Mouse (Mus musculus) neural tube, embryonic 11.5 days (tissue): ENCODE measurements around the gene Nap1l1. TPM values are rescaled to one million over a fixed set of nuclear protein-coding genes. Genes with fewer than 3 reads are reported as not detected.
"Not testable (repeated sequence)": the region's sequence is repeated elsewhere in the genome, so short reads cannot be mapped to it uniquely, and the experiment has no call there.

Source experiments
- ATAC-seq: fragments of 200-750 bp; cut with Nextera tagmentation; 2 replicates; pipeline ENCODE4 v1.8.0; 2017; ENCODE audit warnings: moderate number of reproducible peaks, mild to moderate bottlenecking, moderate TSS enrichment, moderate library complexity; ENCODE audit not compliant: insufficient read depth, low FRiP score, low TSS enrichment
- DNase-seq: peaks from one replicate; pipeline ENCODE4 v3.0.0-alpha.2; 2015; ENCODE audit warnings: low spot score
- H3K27ac ChIP-seq: fragments of 300-500 bp; sonication (generic); 2 replicates; pipeline ENCODE4 v1.5.1; 2014; ENCODE audit warnings: low read depth, mild to moderate bottlenecking, low read length
- H3K27me3 ChIP-seq: fragments of 300-500 bp; sonication (generic); 2 replicates; pipeline ENCODE4 v1.6.1; 2014; ENCODE audit warnings: mild to moderate bottlenecking, low read length, mixed read lengths; ENCODE audit not compliant: control insufficient read depth, insufficient read depth
- H3K36me3 ChIP-seq: fragments of 300-500 bp; sonication (generic); 2 replicates; pipeline ENCODE4 v1.6.1; 2014; ENCODE audit warnings: mild to moderate bottlenecking, low read length, moderate library complexity, mixed read lengths; ENCODE audit not compliant: control insufficient read depth, insufficient read depth
- H3K4me1 ChIP-seq: fragments of 300-500 bp; sonication (generic); 2 replicates; pipeline ENCODE4 v1.6.1; 2014; ENCODE audit warnings: low read length, mixed read lengths; ENCODE audit not compliant: control insufficient read depth, insufficient read depth
- H3K4me2 ChIP-seq: fragments of 300-500 bp; sonication (generic); 2 replicates; pipeline ENCODE4 v1.6.1; 2014; ENCODE audit warnings: low read depth, mild to moderate bottlenecking, moderate library complexity
- H3K4me3 ChIP-seq: fragments of 300-500 bp; sonication (generic); 2 replicates; pipeline ENCODE4 v1.5.1; 2014; ENCODE audit warnings: low read depth, low read length
- H3K9ac ChIP-seq: fragments of 300-500 bp; sonication (generic); 2 replicates; pipeline ENCODE4 v1.6.1; 2014; ENCODE audit warnings: mild to moderate bottlenecking, low read length
- H3K9me3 ChIP-seq: fragments of 300-500 bp; sonication (generic); 2 replicates; pipeline ENCODE4 v1.6.1; 2016; ENCODE audit warnings: low read length; ENCODE audit not compliant: control insufficient read depth
- WGBS: fragments of 180-500 bp; shearing (Covaris S2); extraction: QIAGEN DNeasy Blood & Tissue Kit; methylation state at CpG from one replicate; pipeline ENCODE4 v1.1.7; 2014; 5-methylcytosine and 5-hydroxymethylcytosine counted together
- polyA plus RNA-seq: library from polyadenylated mRNA; unstranded; fragments of >200 nt; fragmentation: Nextera tagmentation; extraction: Ambion mirVana; gene quantifications from 2 replicates; pipeline ENCODE4 v1.2.1, GENCODE M21; 2014

The Nap1l1 gene
- 339 and 344 TPM in 2 replicates for polyA plus RNA-seq

DNA sequence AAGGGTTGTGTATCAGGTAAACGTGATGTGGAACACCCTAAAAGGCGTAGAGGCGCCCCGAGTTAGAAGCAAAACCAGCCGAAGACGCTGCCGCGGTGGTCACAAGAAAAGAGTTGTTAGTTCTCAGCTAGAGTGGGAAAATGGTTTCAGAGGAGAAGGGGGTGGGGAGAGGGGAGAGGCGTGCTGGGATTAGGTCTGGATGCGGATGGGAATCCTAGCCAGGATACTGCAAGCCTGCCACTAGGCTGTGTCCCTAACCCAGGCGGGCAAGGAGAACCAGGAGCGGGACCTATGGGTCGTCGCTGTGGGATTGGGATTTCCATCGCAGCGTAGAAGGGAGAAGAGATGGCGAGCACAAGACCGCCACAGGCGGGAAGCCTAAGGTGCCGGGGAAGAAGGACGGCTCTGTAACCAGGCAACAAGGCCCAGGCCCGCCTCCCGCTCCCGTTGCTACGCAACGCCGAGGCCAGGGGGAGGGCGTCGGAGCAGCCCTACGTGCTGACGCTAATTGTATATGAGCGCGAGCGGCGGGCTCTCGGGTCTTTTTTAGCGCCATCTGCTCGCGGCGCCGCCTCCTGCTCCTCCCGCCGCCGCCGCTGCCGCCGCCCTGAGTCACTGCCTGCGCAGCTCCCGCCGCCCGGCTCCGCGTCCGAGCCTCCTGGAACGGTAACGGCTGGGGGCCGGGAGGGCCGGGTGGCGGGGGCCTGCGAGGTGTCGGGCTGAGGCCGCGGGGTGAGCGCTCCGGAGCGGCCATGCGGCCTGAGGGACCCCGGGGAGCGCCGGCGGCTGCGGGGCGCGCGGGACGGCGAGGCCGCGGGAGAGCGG lies at the start of gene Nap1l1:
Nap1l1 (plus strand) TSS at position 538 of the 825 bp plus-strand sequence.
- H3K27me3 ChIP-seq = no peaks in the 10 kb centered on the region
- peaks cover 15% of the 10 kb centered on the region; the same call in 1 of the 2 replicates for H3K4me1 ChIP-seq
- peak; percentile 99 for DNase-seq
- ATAC-seq = peak; percentile 99
- peak within 1 kb of the TSS; percentile 96 for H3K27ac ChIP-seq
- WGBS = under 1% methylated on average over 60 of the region's 80 CpGs
- peak within 1 kb of the TSS; percentile 95 for H3K4me3 ChIP-seq
- H3K9ac ChIP-seq = peak within 1 kb of the TSS; percentile 98
- no peaks in the 10 kb centered on the region for H3K9me3 ChIP-seq
- H3K4me2 ChIP-seq = peak within 1 kb of the TSS; percentile 65
- no peaks in the 10 kb centered on the region for H3K36me3 ChIP-seq

DNA sequence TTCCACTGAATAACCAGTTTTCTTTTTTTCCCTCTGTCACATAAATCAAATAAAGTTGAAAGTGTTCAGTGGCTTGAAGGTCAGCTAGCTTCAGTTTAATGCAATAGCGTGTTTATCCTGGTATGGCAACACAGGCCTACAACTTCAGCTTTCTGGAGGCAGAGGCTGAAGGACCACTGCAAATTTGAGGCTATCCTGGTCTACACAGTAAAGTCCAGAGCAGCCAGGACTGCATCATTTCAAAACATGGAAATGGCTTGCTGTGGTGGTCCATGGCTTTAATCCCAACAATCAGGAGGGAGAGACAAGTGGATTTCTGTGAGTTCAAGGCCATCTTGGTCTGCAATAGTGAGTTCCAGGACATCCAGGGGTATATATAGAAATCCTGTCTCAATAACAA lies 46.5 kb upstream of the Nap1l1 start:
- Histone ChIP-seq H3K4me2 (no peak overlapping the region), H3K9ac (no peak overlapping the region), H3K4me1 (peaks cover 7% of the 10 kb centered on the region), H3K9me3 (no peaks in the 10 kb centered on the region), H3K27me3 (no peaks in the 10 kb centered on the region), H3K36me3 (no peaks in the 10 kb centered on the region), H3K27ac (no peak overlapping the region), H3K4me3 (no peak overlapping the region)
- WGBS = 93% methylated on average over 1 of the region's 1 CpGs
- DNase-seq = no peak
- no peak for ATAC-seq

DNA sequence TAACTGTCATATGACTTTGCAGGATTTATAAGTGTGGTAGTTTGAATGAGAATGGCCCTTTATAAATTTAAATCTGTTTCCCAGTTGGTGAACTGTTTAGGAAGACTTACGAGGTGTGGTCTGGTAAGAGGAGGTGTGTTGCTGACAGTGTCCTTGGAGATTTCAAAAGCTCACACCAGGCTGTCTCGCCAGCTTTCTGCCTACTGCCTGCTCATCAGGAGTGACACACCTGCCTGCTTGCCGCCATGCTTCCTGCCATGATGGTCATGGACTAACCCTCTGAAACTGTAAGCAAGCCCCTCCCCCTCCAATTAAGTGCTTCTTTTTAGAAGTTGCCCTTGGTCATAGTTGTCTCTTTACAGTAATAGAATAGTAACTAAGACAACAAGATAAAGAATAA lies 39.5 kb upstream of the Nap1l1 start:
- Histone ChIP-seq H3K27ac (no peak overlapping the region), H3K9ac (no peak overlapping the region), H3K36me3 (no peaks in the 10 kb centered on the region), H3K9me3 (no peaks in the 10 kb centered on the region), H3K27me3 (no peaks in the 10 kb centered on the region), H3K4me1 (no peaks in the 10 kb centered on the region), H3K4me2 (no peak overlapping the region), H3K4me3 (no peak overlapping the region)
- WGBS = 86% methylated on average over 3 of the region's 3 CpGs
- ATAC-seq (no peak), DNase-seq (no peak)

DNA sequence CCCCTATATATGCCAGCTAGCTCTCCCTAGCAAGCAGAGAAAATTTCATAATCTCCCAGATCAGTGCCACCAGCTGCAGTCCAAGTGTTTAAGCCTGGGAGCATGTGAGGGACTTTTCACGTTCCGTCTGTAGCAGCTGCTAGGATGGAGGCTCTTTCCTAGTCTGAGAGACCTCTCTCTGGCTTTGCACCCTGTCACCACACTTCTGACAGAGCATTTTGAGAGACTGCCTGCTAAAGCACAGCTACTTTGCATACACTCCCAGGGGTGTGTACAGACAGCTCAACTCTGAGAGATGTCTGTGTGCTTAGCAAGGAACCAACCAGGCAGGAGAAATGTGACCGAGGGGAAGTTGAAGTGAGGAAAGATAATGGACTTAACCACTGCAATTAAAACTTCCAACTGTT lies 32.0 kb upstream of the Nap1l1 start:
- no peak overlapping the region for H3K9ac ChIP-seq
- ATAC-seq (no peak), DNase-seq (no peak)
- H3K27me3 ChIP-seq = no peaks in the 10 kb centered on the region
- no peak overlapping the region for H3K27ac ChIP-seq
- WGBS = 75% methylated on average over 3 of the region's 3 CpGs
- H3K4me1 ChIP-seq = no peaks in the 10 kb centered on the region
- no peaks in the 10 kb centered on the region for H3K36me3 ChIP-seq
- no peak overlapping the region for H3K4me3 ChIP-seq
- no peaks in the 10 kb centered on the region for H3K9me3 ChIP-seq
- H3K4me2 ChIP-seq = no peak overlapping the region

DNA sequence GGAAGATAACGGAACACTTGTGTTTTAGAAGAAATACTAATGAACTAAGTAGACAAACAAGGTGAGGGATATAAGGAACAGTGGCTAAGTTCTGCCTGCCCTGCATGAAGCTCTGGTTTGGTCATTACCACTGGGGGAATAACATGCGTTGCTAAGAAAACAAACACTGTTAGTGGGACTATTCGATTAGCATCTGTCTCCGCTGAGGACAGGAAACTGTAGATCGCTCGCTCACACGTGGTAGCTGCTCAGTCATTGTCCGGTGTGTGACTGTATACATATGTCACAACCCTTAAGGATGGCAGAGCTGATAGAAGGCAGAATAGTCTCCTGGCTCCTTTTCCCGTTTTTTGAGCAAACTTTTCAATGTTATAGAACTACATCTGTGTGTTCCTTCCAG lies 28.8 kb upstream of the Nap1l1 start:
- no peaks in the 10 kb centered on the region for H3K4me1 ChIP-seq
- H3K9me3 ChIP-seq = no peaks in the 10 kb centered on the region
- no peak for ATAC-seq
- H3K27ac ChIP-seq = no peak overlapping the region
- H3K9ac ChIP-seq = no peak overlapping the region
- H3K36me3 ChIP-seq = no peaks in the 10 kb centered on the region
- WGBS = 67% methylated on average over 9 of the region's 9 CpGs
- no peak overlapping the region for H3K4me2 ChIP-seq
- no peak overlapping the region for H3K4me3 ChIP-seq
- no peak for DNase-seq
- no peaks in the 10 kb centered on the region for H3K27me3 ChIP-seq

- Histone ChIP-seq H3K9me3 (no peaks in the 10 kb centered on the region), H3K9ac (no peak overlapping the region), H3K4me3 (no peak overlapping the region), H3K27ac (no peak overlapping the region), H3K4me1 (no peaks in the 10 kb centered on the region), H3K4me2 (no peak overlapping the region), H3K36me3 (no peaks in the 10 kb centered on the region), H3K27me3 (no peaks in the 10 kb centered on the region)
- no peak for ATAC-seq
- DNase-seq = no peak
- 36% methylated on average over 9 of the region's 9 CpGs for WGBS
Observed at GRCm38 (mm10) chr10:111445939-111446671, 26.9 kb upstream of the Nap1l1 start.

- H3K4me1 ChIP-seq, ATAC-seq, H3K27ac ChIP-seq, H3K9ac ChIP-seq, H3K9me3 ChIP-seq, DNase-seq, H3K36me3 ChIP-seq, H3K4me3 ChIP-seq, H3K4me2 ChIP-seq, H3K27me3 ChIP-seq: not testable (repeated sequence)
- 92% methylated on average over 2 of the region's 3 CpGs for WGBS
Observed at GRCm38 (mm10) chr10:111446672-111447008, 26.4 kb upstream of the Nap1l1 start.

DNA sequence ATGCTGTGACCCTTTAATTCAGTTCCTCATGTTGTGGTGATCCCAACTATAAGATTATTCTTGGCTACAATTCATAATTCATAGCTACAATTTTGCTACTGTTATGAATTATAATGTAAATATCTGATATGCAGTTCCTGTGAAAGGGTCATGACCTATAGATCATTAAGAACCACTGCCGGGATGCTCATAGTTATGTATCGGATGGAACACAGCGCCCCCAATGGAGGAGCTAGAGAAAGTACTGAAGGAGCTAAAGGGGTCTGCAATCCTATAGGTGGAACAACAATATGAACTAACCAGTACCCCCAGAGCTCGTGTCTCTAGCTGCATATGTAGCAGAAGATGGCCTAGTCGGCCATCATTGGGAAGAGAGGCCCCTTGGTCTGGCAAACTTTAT lies 23.4 kb upstream of the Nap1l1 start:
- H3K36me3 ChIP-seq, H3K4me2 ChIP-seq, H3K27ac ChIP-seq, ATAC-seq, H3K4me3 ChIP-seq, H3K9ac ChIP-seq, H3K4me1 ChIP-seq, H3K9me3 ChIP-seq, H3K27me3 ChIP-seq, DNase-seq: not testable (repeated sequence)
- 72% methylated on average over 5 of the region's 5 CpGs for WGBS
